ENCODE assay signal across 9 mouse cellular contexts in genomic region chr11:72002138-72002853, GRCm38 (mm10). TPM values are rescaled to one million over a fixed set of nuclear protein-coding genes. Genes with fewer than 3 reads are reported as not detected.
DNase-seq lines count a peak whose midpoint lies in the region; ATAC-seq and TF ChIP-seq lines count a peak whose summit lies in the region.
"Had no signal": no experiment of that assay in that cellular context is flagged by ENCODE, and none has a peak within 500 bp of the region (broad histone marks: within the 10 kb centered on the region; RNA-seq: fewer than 3 reads in every experiment).

No protein-coding gene starts in this region.

- ATAC-seq in activated CD4-positive, CD25-positive, alpha-beta regulatory T cell, adult 4 months = peak; percentile 38
- ATAC-seq in forebrain, embryonic 12.5 days (ENCODE audit: low FRiP score) = no peak

- H3K36me3 ChIP-seq in heart, embryonic 10.5 days = no peaks in the 10 kb centered on the region
- no peaks in the 10 kb centered on the region for H3K36me3 ChIP-seq in testis, adult 2 months (ENCODE audit: control insufficient read depth, insufficient read depth, low read length)
- H3K36me3 ChIP-seq in forebrain, embryonic 12.5 days (replicated peaks) = no peaks in the 10 kb centered on the region

- H3K9me3 ChIP-seq in heart, embryonic 10.5 days = no peaks in the 10 kb centered on the region
- H3K9me3 ChIP-seq in forebrain, embryonic 12.5 days = no peaks in the 10 kb centered on the region

- intact Hi-C loops in heart, postnatal 14 days (cut with DNase I) = no loop called here

- H3K27me3 ChIP-seq in heart, embryonic 10.5 days (ENCODE audit: insufficient read depth, poor library complexity, severe bottlenecking) = no peaks in the 10 kb centered on the region
- no peaks in the 10 kb centered on the region for H3K27me3 ChIP-seq in testis, adult 2 months (ENCODE audit: control insufficient read depth, insufficient read depth, low read length)
- H3K27me3 ChIP-seq in forebrain, embryonic 12.5 days = peaks cover 11% of the 10 kb centered on the region

- no peak overlapping the region for H3K4me3 ChIP-seq in heart, embryonic 10.5 days
- H3K4me3 ChIP-seq in testis, adult 2 months (ENCODE audit: control insufficient read depth, low read depth, low read length) = peak overlapping the region; percentile 36
- no peak overlapping the region for H3K4me3 ChIP-seq in forebrain, embryonic 12.5 days (replicated peaks)

- H3K4me1 ChIP-seq in heart, embryonic 10.5 days = no peaks in the 10 kb centered on the region; the same call in 1 of the 2 replicates
- peaks cover 3% of the 10 kb centered on the region for H3K4me1 ChIP-seq in testis, adult 2 months (ENCODE audit: control insufficient read depth, insufficient read depth, low read length)
- H3K4me1 ChIP-seq in forebrain, embryonic 12.5 days = no peaks in the 10 kb centered on the region

- TF ChIP-seq POLR2A in testis, adult 2 months (IDR thresholded peaks at IDR 0.05; ENCODE audit: control insufficient read depth, low read depth, low read length) = no peak

- DNase-seq in heart, postnatal 14 days = peak; percentile 29 to 48
- DNase-seq in heart, embryonic 10.5 days (ENCODE audit: low spot score) = no peak
- peak; percentile 38 for DNase-seq in A20 (ENCODE audit: low read depth, low spot score)
- peak; percentile 63 for DNase-seq in gastrocnemius, postnatal 10 days
- DNase-seq in layer of hippocampus, adult 9-10 months (ENCODE audit: low spot score) = no peak

- 44% methylated on average over 13 of the region's 13 CpGs for WGBS in heart, embryonic 10.5 days
- 49% methylated on average over 13 of the region's 13 CpGs for WGBS in forebrain, embryonic 12.5 days

- no peak overlapping the region for H3K4me2 ChIP-seq in forebrain, embryonic 12.5 days

- TF ChIP-seq CTCF in testis, adult 2 months (IDR thresholded peaks at IDR 0.05; ENCODE audit: control insufficient read depth, insufficient read depth, insufficient replicate concordance, low read depth, low read length) = peak; percentile 96

- no peak overlapping the region for H3K27ac ChIP-seq in heart, embryonic 10.5 days
- H3K27ac ChIP-seq in testis, adult 2 months (ENCODE audit: control insufficient read depth, insufficient read depth, low read depth, low read length) = no peak overlapping the region
- H3K27ac ChIP-seq in forebrain, embryonic 12.5 days = no peak overlapping the region
- H3K27ac ChIP-seq: macrophage had no signal

- no peak overlapping the region for H3K9ac ChIP-seq in forebrain, embryonic 12.5 days

RNA-seq across cellular contexts. Expression of gene Aipl1, which starts 35.0 kb away (rescaled TPM):
- not detected for total RNA-seq in heart, postnatal 14 days (2021)
- polyA plus RNA-seq in heart, embryonic 10.5 days (2016; fragmentation: Nextera tagmentation; extraction: Ambion mirVana) = 1.7 and 2.0 TPM in 2 replicates
- under 1 TPM in 1 of 2 experiments, not detected in 1; 0.33 TPM for polyA plus RNA-seq in activated CD4-positive, CD25-positive, alpha-beta regulatory T cell, adult 4 months (2017; shearing (Covaris generic))
- total RNA-seq in gastrocnemius, postnatal 10 days (2021) = under 1 TPM; 0.16 to 0.23 TPM
- polyA plus RNA-seq in testis, adult 2 months (2012; rRNA removed) = 0.29 and 0.62 TPM in 2 replicates
- 0.37 and 0.50 TPM in 2 replicates for polyA plus RNA-seq in forebrain, embryonic 12.5 days (2016; fragmentation: Nextera tagmentation; extraction: Ambion mirVana)

RNA-seq across cellular contexts. Expression of gene Pimreg, which starts 39.5 kb away (rescaled TPM):
- total RNA-seq in heart, postnatal 14 days (2021) = 1 to 10 TPM; 6.1 to 6.8 TPM
- 121 and 150 TPM in 2 replicates for polyA plus RNA-seq in heart, embryonic 10.5 days (2016; fragmentation: Nextera tagmentation; extraction: Ambion mirVana)
- polyA plus RNA-seq in activated CD4-positive, CD25-positive, alpha-beta regulatory T cell, adult 4 months (2017; shearing (Covaris generic)) = 1 to 10 TPM; 9.5 to 9.7 TPM
- 10 to 100 TPM in 1 of 2 experiments, 1 to 10 TPM in 1; 9.8 to 12.4 TPM for total RNA-seq in gastrocnemius, postnatal 10 days (2021)
- polyA plus RNA-seq in testis, adult 2 months (2012; rRNA removed) = 0.75 and 0.79 TPM in 2 replicates
- 187 and 191 TPM in 2 replicates for polyA plus RNA-seq in forebrain, embryonic 12.5 days (2016; fragmentation: Nextera tagmentation; extraction: Ambion mirVana)

Comparison
In these comparisons a context has a peak if more than half of its experiments do, and no peak if none do; other contexts are left out.
1. DNase-seq: peak in heart, postnatal 14 days (2 of 2), A20 (single experiment) and gastrocnemius, postnatal 10 days (single experiment); none in heart, embryonic 10.5 days (single experiment) and layer of hippocampus, adult 9-10 months (single experiment).
2. RNA of gene Pimreg, which starts 39.5 kb away (polyA plus RNA-seq): 187 to 191 TPM in forebrain, embryonic 12.5 days and 121 to 150 TPM in heart, embryonic 10.5 days; 9.5 to 9.7 TPM in activated CD4-positive, CD25-positive, alpha-beta regulatory T cell, adult 4 months and 0.75 to 0.79 TPM in testis, adult 2 months; every median in the first group is over 10 times any median in the second.